Mouse (Mus musculus) heart, embryonic 16.5 days (tissue): ENCODE data around the gene Fkbp4. TPM values are rescaled to one million over a fixed set of nuclear protein-coding genes. Genes with fewer than 3 reads are reported as not detected.

ENCODE experiments used
- ATAC-seq: fragments of 200-750 bp; cut with Nextera tagmentation; replicated peaks from 2 replicates; pipeline ENCODE4 v1.8.0; 2017; ENCODE audit warnings: moderate number of reproducible peaks; ENCODE audit not compliant: insufficient read depth, low FRiP score; ENCODE audit errors: extremely low read depth
- H3K27ac ChIP-seq: fragments of 300-500 bp; sonication (generic); 2 replicates; pipeline ENCODE4 v1.5.1; 2014; ENCODE audit warnings: mild to moderate bottlenecking, low read length, control low read depth, moderate library complexity
- H3K27me3 ChIP-seq: fragments of 300-500 bp; sonication (generic); 2 replicates; pipeline ENCODE4 v1.6.1; 2014; ENCODE audit warnings: low read length, mixed read lengths; ENCODE audit not compliant: control insufficient read depth, insufficient read depth
- H3K36me3 ChIP-seq: fragments of 300-500 bp; sonication (generic); 2 replicates; pipeline ENCODE4 v1.6.1; 2014; ENCODE audit not compliant: control insufficient read depth, insufficient read depth
- H3K4me1 ChIP-seq: fragments of 300-500 bp; sonication (generic); 2 replicates; pipeline ENCODE4 v1.6.1; 2014; ENCODE audit warnings: low read length, mixed read lengths; ENCODE audit not compliant: control insufficient read depth, insufficient read depth
- H3K4me2 ChIP-seq: fragments of 300-500 bp; sonication (generic); 2 replicates; pipeline ENCODE4 v1.6.1; 2014; ENCODE audit warnings: low read depth, mild to moderate bottlenecking, control low read depth, low read length
- H3K4me3 ChIP-seq: fragments of 300-500 bp; sonication (generic); 2 replicates; pipeline ENCODE4 v1.5.1; 2014; ENCODE audit warnings: mild to moderate bottlenecking, control low read depth, low read length
- H3K9ac ChIP-seq: fragments of 300-500 bp; sonication (generic); 2 replicates; pipeline ENCODE4 v1.6.1; 2014; ENCODE audit warnings: low read length, control low read depth
- H3K9me3 ChIP-seq: fragments of 300-500 bp; sonication (generic); replicated peaks from 2 replicates; pipeline ENCODE4 v1.6.1; 2016; ENCODE audit warnings: low read length; ENCODE audit not compliant: control insufficient read depth
- WGBS: fragments of 180-500 bp; shearing (Covaris S2); extraction: QIAGEN DNeasy Blood & Tissue Kit; methylation state at CpG from one replicate; pipeline ENCODE4 v1.1.7; 2014; 5-methylcytosine and 5-hydroxymethylcytosine counted together
- polyA plus RNA-seq: library from polyadenylated mRNA; unstranded; fragments of >200 nt; fragmentation: Nextera tagmentation; extraction: Ambion mirVana; gene quantifications from 2 replicates; pipeline ENCODE4 v1.2.1, GENCODE M21; 2015

Gene Fkbp4
- polyA plus RNA-seq, 1 experiment from 2014 or later = 281 TPM

GRCm38 (mm10) chr6:128411115-128411514, 27.4 kb downstream of the Fkbp4 start:
- ATAC-seq = no peak
- Histone ChIP-seq H3K9me3 (no peaks in the 10 kb centered on the region), H3K9ac (no peak overlapping the region), H3K4me2 (no peak overlapping the region), H3K4me1 (no peaks in the 10 kb centered on the region), H3K27me3 (no peaks in the 10 kb centered on the region), H3K36me3 (peaks cover 45% of the 10 kb centered on the region), H3K4me3 (no peak overlapping the region), H3K27ac (no peak overlapping the region)
- 20% methylated on average over 3 of the region's 3 CpGs for WGBS

GRCm38 (mm10) chr6:128410305-128410704, 28.2 kb downstream of the Fkbp4 start:
- no peak for ATAC-seq
- H3K27me3 ChIP-seq = no peaks in the 10 kb centered on the region
- no peaks in the 10 kb centered on the region for H3K4me1 ChIP-seq
- H3K36me3 ChIP-seq = peaks cover 46% of the 10 kb centered on the region
- no peak overlapping the region for H3K9ac ChIP-seq
- WGBS = 91% methylated on average over 13 of the region's 13 CpGs
- H3K4me2 ChIP-seq = no peak overlapping the region
- H3K27ac ChIP-seq = no peak overlapping the region
- H3K4me3 ChIP-seq = no peak overlapping the region
- no peaks in the 10 kb centered on the region for H3K9me3 ChIP-seq

- Histone ChIP-seq H3K4me3 (no peak overlapping the region), H3K36me3 (peaks cover 46% of the 10 kb centered on the region)
- 83% methylated on average over 7 of the region's 7 CpGs for WGBS
Observed at GRCm38 (mm10) chr6:128408544-128409125, 29.8 kb downstream of the Fkbp4 start.

GRCm38 (mm10) chr6:128404708-128405107, 33.8 kb downstream of the Fkbp4 start:
- H3K9ac ChIP-seq = no peak overlapping the region
- H3K4me1 ChIP-seq = peaks cover 8% of the 10 kb centered on the region; the same call in 1 of the 2 replicates
- H3K36me3 ChIP-seq = peaks cover 21% of the 10 kb centered on the region
- no peaks in the 10 kb centered on the region for H3K27me3 ChIP-seq
- 51% methylated on average over 5 of the region's 5 CpGs for WGBS
- ATAC-seq = 0 out of 2 replicates have a peak, but pooled peaks have one; percentile 4
- no peak overlapping the region for H3K4me2 ChIP-seq
- no peaks in the 10 kb centered on the region for H3K9me3 ChIP-seq
- H3K4me3 ChIP-seq = no peak overlapping the region
- H3K27ac ChIP-seq = no peak overlapping the region

More at GRCm38 (mm10) chr6:128408544-128409125, 29.8 kb downstream of the Fkbp4 start:
- ATAC-seq = no peak
- no peak overlapping the region for H3K27ac ChIP-seq
- no peak overlapping the region for H3K4me2 ChIP-seq
- H3K9me3 ChIP-seq = no peaks in the 10 kb centered on the region
- no peaks in the 10 kb centered on the region for H3K27me3 ChIP-seq
- H3K4me1 ChIP-seq = no peaks in the 10 kb centered on the region
- no peak overlapping the region for H3K9ac ChIP-seq

GRCm38 (mm10) chr6:128399421-128400185, 38.9 kb downstream of the Fkbp4 start:
- 31% methylated on average over 21 of the region's 21 CpGs for WGBS
- H3K9ac ChIP-seq = peak overlapping the region; percentile 65
- H3K4me1 ChIP-seq = peaks cover 11% of the 10 kb centered on the region
- H3K9me3 ChIP-seq = no peaks in the 10 kb centered on the region
- peak; percentile 70 for ATAC-seq
- no peaks in the 10 kb centered on the region for H3K27me3 ChIP-seq
- H3K27ac ChIP-seq = no peak overlapping the region
- peak overlapping the region; percentile 62 for H3K4me2 ChIP-seq
- no peaks in the 10 kb centered on the region for H3K36me3 ChIP-seq
- H3K4me3 ChIP-seq = peak overlapping the region; percentile 41

- Histone ChIP-seq H3K27me3 (no peaks in the 10 kb centered on the region), H3K9me3 (no peaks in the 10 kb centered on the region), H3K36me3 (no peaks in the 10 kb centered on the region), H3K4me1 (peaks cover 11% of the 10 kb centered on the region), H3K4me2 (peak within 1 kb of the TSS; percentile 62), H3K4me3 (peak within 1 kb of the TSS; percentile 41), H3K9ac (peak within 1 kb of the TSS; percentile 65), H3K27ac (no peak within 1 kb of the TSS)
- WGBS = 62% methylated on average over 3 of the region's 3 CpGs
- no peak for ATAC-seq
Observed at GRCm38 (mm10) chr6:128398996-128399395, 39.5 kb downstream of the Fkbp4 start, which contains the start of gene Nrip2. Gene Nrip2, plus strand, starts transcription at chr6:128399296.

GRCm38 (mm10) chr6:128397574-128398261, 40.8 kb downstream of the Fkbp4 start:
- H3K27me3 ChIP-seq = no peaks in the 10 kb centered on the region
- H3K9me3 ChIP-seq = no peaks in the 10 kb centered on the region
- no peak for ATAC-seq
- WGBS = 74% methylated on average over 7 of the region's 7 CpGs
- H3K4me2 ChIP-seq = no peak overlapping the region
- no peak overlapping the region for H3K4me3 ChIP-seq
- H3K27ac ChIP-seq = no peak overlapping the region
- H3K4me1 ChIP-seq = peaks cover 11% of the 10 kb centered on the region
- no peak overlapping the region for H3K9ac ChIP-seq
- H3K36me3 ChIP-seq = no peaks in the 10 kb centered on the region

- Histone ChIP-seq H3K4me1 (no peaks in the 10 kb centered on the region), H3K4me2 (no peak overlapping the region), H3K27ac (no peak overlapping the region), H3K4me3 (no peak overlapping the region), H3K9ac (no peak overlapping the region), H3K9me3 (no peaks in the 10 kb centered on the region), H3K36me3 (no peaks in the 10 kb centered on the region), H3K27me3 (no peaks in the 10 kb centered on the region)
- 31% methylated on average over 1 of the region's 1 CpGs for WGBS
- no peak for ATAC-seq
Observed at GRCm38 (mm10) chr6:128390683-128391082, 47.8 kb downstream of the Fkbp4 start.

- no peaks in the 10 kb centered on the region for H3K27me3 ChIP-seq
- no peak overlapping the region for H3K27ac ChIP-seq
- no peaks in the 10 kb centered on the region for H3K4me1 ChIP-seq
- H3K36me3 ChIP-seq = no peaks in the 10 kb centered on the region
- H3K4me3 ChIP-seq = no peak overlapping the region
- no peak for ATAC-seq
- no peaks in the 10 kb centered on the region for H3K9me3 ChIP-seq
- 76% methylated on average over 1 of the region's 1 CpGs for WGBS
- H3K9ac ChIP-seq = no peak overlapping the region
- no peak overlapping the region for H3K4me2 ChIP-seq
Observed at GRCm38 (mm10) chr6:128389185-128389584, 49.3 kb downstream of the Fkbp4 start.
